Mouse (Mus musculus): Measurements from ENCODE around the gene Pacs1. TPM values are rescaled to one million over a fixed set of nuclear protein-coding genes. Genes with fewer than 3 reads are reported as not detected.
"Not testable (repeated sequence)": the region's sequence is repeated elsewhere in the genome, so short reads cannot be mapped to it uniquely, and the experiment has no call there.

Pacs1 gene
- polyA plus RNA-seq, 1 experiment: 40.6 TPM

GRCm38 (mm10) chr19:5271430-5271829, 1.5 kb downstream of the Pacs1 start:
- TF ChIP-seq POLR2A (IDR thresholded peaks at IDR 0.05; ENCODE audit: borderline replicate concordance, extremely low read depth, low read depth, low read length): no peak
- TF ChIP-seq CTCF (IDR thresholded peaks at IDR 0.05; ENCODE audit: insufficient read depth, low read length): no peak
- H3K4me1 ChIP-seq (ENCODE audit: control insufficient read depth, insufficient read depth, low read length): peaks cover 20% of the 10 kb centered on the region
- 41% methylated on average over 1 of the region's 1 CpGs for WGBS
- no peak for DNase-seq
- H3K4me3 ChIP-seq (replicated peaks; ENCODE audit: extremely low read depth, low read depth, low read length): no peak overlapping the region

- H3K4me3 ChIP-seq (replicated peaks; ENCODE audit: extremely low read depth, low read depth, low read length): no peak overlapping the region
- TF ChIP-seq CTCF (IDR thresholded peaks at IDR 0.05; ENCODE audit: insufficient read depth, low read length) (no peak), POLR2A (IDR thresholded peaks at IDR 0.05; ENCODE audit: borderline replicate concordance, extremely low read depth, low read depth, low read length) (no peak)
- WGBS: 72% methylated on average over 5 of the region's 5 CpGs
- DNase-seq: no peak
- H3K4me1 ChIP-seq (ENCODE audit: control insufficient read depth, insufficient read depth, low read length): peaks cover 22% of the 10 kb centered on the region
Measured at GRCm38 (mm10) chr19:5269392-5269791, 3.5 kb downstream of the Pacs1 start.

- no peak for DNase-seq
- Histone ChIP-seq H3K4me1 (ENCODE audit: control insufficient read depth, insufficient read depth, low read length) (peaks cover 17% of the 10 kb centered on the region), H3K4me3 (replicated peaks; ENCODE audit: extremely low read depth, low read depth, low read length) (no peak overlapping the region)
- TF ChIP-seq CTCF (IDR thresholded peaks at IDR 0.05; ENCODE audit: insufficient read depth, low read length) (no peak), POLR2A (IDR thresholded peaks at IDR 0.05; ENCODE audit: borderline replicate concordance, extremely low read depth, low read depth, low read length) (no peak)
- 88% methylated on average over 3 of the region's 3 CpGs for WGBS
Measured at GRCm38 (mm10) chr19:5268875-5269274, 4.0 kb downstream of the Pacs1 start.

- peaks cover 13% of the 10 kb centered on the region for H3K4me1 ChIP-seq (ENCODE audit: control insufficient read depth, insufficient read depth, low read length)
- no peak for DNase-seq
- H3K4me3 ChIP-seq (replicated peaks; ENCODE audit: extremely low read depth, low read depth, low read length): no peak overlapping the region
- TF ChIP-seq POLR2A (IDR thresholded peaks at IDR 0.05; ENCODE audit: borderline replicate concordance, extremely low read depth, low read depth, low read length) (no peak), CTCF (IDR thresholded peaks at IDR 0.05; ENCODE audit: insufficient read depth, low read length) (no peak)
Measured at GRCm38 (mm10) chr19:5268017-5268416, 4.9 kb downstream of the Pacs1 start.

- DNase-seq: no peak
- peaks cover 13% of the 10 kb centered on the region for H3K4me1 ChIP-seq (ENCODE audit: control insufficient read depth, insufficient read depth, low read length)
- WGBS: 86% methylated on average over 5 of the region's 5 CpGs
- TF ChIP-seq POLR2A (IDR thresholded peaks at IDR 0.05; ENCODE audit: borderline replicate concordance, extremely low read depth, low read depth, low read length): no peak
- H3K4me3 ChIP-seq (replicated peaks; ENCODE audit: extremely low read depth, low read depth, low read length): no peak overlapping the region
Measured at GRCm38 (mm10) chr19:5267015-5267414, 5.9 kb downstream of the Pacs1 start.

GRCm38 (mm10) chr19:5257140-5257539, 15.8 kb downstream of the Pacs1 start:
- H3K4me1 ChIP-seq (ENCODE audit: control insufficient read depth, insufficient read depth, low read length): no peaks in the 10 kb centered on the region
- TF ChIP-seq CTCF (IDR thresholded peaks at IDR 0.05; ENCODE audit: insufficient read depth, low read length) (no peak), POLR2A (IDR thresholded peaks at IDR 0.05; ENCODE audit: borderline replicate concordance, extremely low read depth, low read depth, low read length) (no peak)
- 28% methylated on average over 3 of the region's 3 CpGs for WGBS
- no peak for DNase-seq
- no peak overlapping the region for H3K4me3 ChIP-seq (replicated peaks; ENCODE audit: extremely low read depth, low read depth, low read length)

- 96% methylated on average over 1 of the region's 1 CpGs for WGBS
- H3K4me3 ChIP-seq (replicated peaks; ENCODE audit: extremely low read depth, low read depth, low read length); DNase-seq; H3K4me1 ChIP-seq (ENCODE audit: control insufficient read depth, insufficient read depth, low read length): not testable (repeated sequence)
Measured at GRCm38 (mm10) chr19:5236981-5237380, 35.9 kb downstream of the Pacs1 start.

- TF ChIP-seq CTCF (IDR thresholded peaks at IDR 0.05; ENCODE audit: insufficient read depth, low read length): no peak
- TF ChIP-seq POLR2A (IDR thresholded peaks at IDR 0.05; ENCODE audit: borderline replicate concordance, extremely low read depth, low read depth, low read length): no peak
- WGBS: 77% methylated on average over 4 of the region's 4 CpGs
- DNase-seq: no peak
- Histone ChIP-seq H3K4me1 (ENCODE audit: control insufficient read depth, insufficient read depth, low read length) (no peaks in the 10 kb centered on the region; the same call in 1 of the 2 replicates), H3K4me3 (replicated peaks; ENCODE audit: extremely low read depth, low read depth, low read length) (no peak overlapping the region)
Measured at GRCm38 (mm10) chr19:5232696-5233095, 40.2 kb downstream of the Pacs1 start.

GRCm38 (mm10) chr19:5230110-5230509, 42.8 kb downstream of the Pacs1 start:
- 64% methylated on average over 2 of the region's 2 CpGs for WGBS
- no peak overlapping the region for H3K4me3 ChIP-seq (replicated peaks; ENCODE audit: extremely low read depth, low read depth, low read length)
- H3K4me1 ChIP-seq (ENCODE audit: control insufficient read depth, insufficient read depth, low read length): peaks cover 5% of the 10 kb centered on the region
- no peak for DNase-seq
- TF ChIP-seq CTCF (IDR thresholded peaks at IDR 0.05; ENCODE audit: insufficient read depth, low read length) (no peak), POLR2A (IDR thresholded peaks at IDR 0.05; ENCODE audit: borderline replicate concordance, extremely low read depth, low read depth, low read length) (no peak)

- no peak overlapping the region for H3K4me3 ChIP-seq (replicated peaks; ENCODE audit: extremely low read depth, low read depth, low read length)
- WGBS: 81% methylated on average over 2 of the region's 2 CpGs
- H3K4me1 ChIP-seq (ENCODE audit: control insufficient read depth, insufficient read depth, low read length): peaks cover 5% of the 10 kb centered on the region; the same call in 1 of the 2 replicates
- TF ChIP-seq POLR2A (IDR thresholded peaks at IDR 0.05; ENCODE audit: borderline replicate concordance, extremely low read depth, low read depth, low read length) (no peak), CTCF (IDR thresholded peaks at IDR 0.05; ENCODE audit: insufficient read depth, low read length) (no peak)
- no peak for DNase-seq
Measured at GRCm38 (mm10) chr19:5224624-5225023, 48.3 kb downstream of the Pacs1 start.

GRCm38 (mm10) chr19:5224077-5224476, 48.8 kb downstream of the Pacs1 start:
- no peak for TF ChIP-seq CTCF (IDR thresholded peaks at IDR 0.05; ENCODE audit: insufficient read depth, low read length)
- no peak for TF ChIP-seq POLR2A (IDR thresholded peaks at IDR 0.05; ENCODE audit: borderline replicate concordance, extremely low read depth, low read depth, low read length)
- H3K4me3 ChIP-seq (replicated peaks; ENCODE audit: extremely low read depth, low read depth, low read length): no peak overlapping the region
- whole genome bisulfite sequencing: 77% methylated on average over 4 of the region's 4 CpGs
- DNase-seq: no peak
- peaks cover 5% of the 10 kb centered on the region; the same call in 1 of the 2 replicates for H3K4me1 ChIP-seq (ENCODE audit: control insufficient read depth, insufficient read depth, low read length)
